In the genomic region with DNA sequence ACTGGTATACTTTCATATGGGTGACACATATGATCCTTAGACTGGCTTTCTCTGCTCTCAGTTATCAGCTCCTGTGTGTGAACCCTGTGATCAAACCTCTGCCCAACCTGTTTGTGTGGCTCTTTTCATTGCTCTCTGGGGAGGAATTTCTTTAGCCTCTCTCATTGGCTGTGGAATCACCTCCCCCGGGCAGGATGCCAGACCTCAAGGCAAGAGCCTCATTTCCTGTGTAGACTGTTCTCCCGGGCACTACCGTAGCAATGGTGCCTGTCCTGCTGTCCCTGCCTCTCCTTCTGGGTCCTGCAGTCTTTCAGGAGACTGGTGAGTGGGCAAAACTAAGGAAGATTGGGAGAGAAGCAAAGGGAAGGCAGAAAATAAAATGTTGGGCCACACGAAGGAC, we compare ENCODE assay signal across 24 mouse cellular contexts. TPM values are rescaled to one million over a fixed set of nuclear protein-coding genes. Genes with fewer than 3 reads are reported as not detected.
DNase-seq lines count a peak whose midpoint lies in the region; ATAC-seq and TF ChIP-seq lines count a peak whose summit lies in the region.
"Had no signal": no experiment of that assay in that cellular context is flagged by ENCODE, and none has a peak within 500 bp of the region (broad histone marks: within the 10 kb centered on the region; RNA-seq: fewer than 3 reads in every experiment).

A gene (plus strand): TSS at position 221 of the 400 bp plus-strand sequence.

- no peak for TF ChIP-seq CTCF in lung, postnatal 0 days (IDR thresholded peaks at IDR 0.05)
- no peak for TF ChIP-seq CTCF in stomach, postnatal 0 days (IDR thresholded peaks at IDR 0.05; ENCODE audit: low read depth)

- H3K36me3 ChIP-seq in kidney, embryonic 16.5 days (ENCODE audit: insufficient read depth, low read length): no peaks in the 10 kb centered on the region
- H3K36me3 ChIP-seq in lung, postnatal 0 days (ENCODE audit: insufficient read depth, low read length): no peaks in the 10 kb centered on the region
- H3K36me3 ChIP-seq in stomach, postnatal 0 days (ENCODE audit: control insufficient read depth, insufficient read depth, low read length): no peaks in the 10 kb centered on the region
- no peaks in the 10 kb centered on the region for H3K36me3 ChIP-seq in intestine, embryonic 16.5 days (ENCODE audit: control insufficient read depth, insufficient read depth, low read length)
- H3K36me3 ChIP-seq: embryonic facial prominence, embryonic 12.5 days; heart, embryonic 12.5 days; hindbrain, embryonic 15.5 days; midbrain, embryonic 15.5 days had no signal

- intact Hi-C loops in heart, postnatal 25 days (cut with DNase I): no loop called here

- no peaks in the 10 kb centered on the region for H3K9me3 ChIP-seq in kidney, embryonic 16.5 days (ENCODE audit: low read length)
- H3K9me3 ChIP-seq in lung, postnatal 0 days (ENCODE audit: low read length): no peaks in the 10 kb centered on the region
- no peaks in the 10 kb centered on the region for H3K9me3 ChIP-seq in stomach, postnatal 0 days (ENCODE audit: control insufficient read depth, low read length)
- H3K9me3 ChIP-seq in intestine, embryonic 16.5 days (ENCODE audit: control insufficient read depth, low read length): no peaks in the 10 kb centered on the region
- H3K9me3 ChIP-seq: embryonic facial prominence, embryonic 12.5 days; heart, embryonic 12.5 days; hindbrain, embryonic 15.5 days; megakaryocyte, embryonic 14.5 days; midbrain, embryonic 15.5 days had no signal

- H3K27me3 ChIP-seq in kidney, embryonic 16.5 days (ENCODE audit: insufficient read depth, low read length): no peaks in the 10 kb centered on the region; the same call in 1 of the 2 replicates
- no peaks in the 10 kb centered on the region for H3K27me3 ChIP-seq in lung, postnatal 0 days (replicated peaks; ENCODE audit: insufficient read depth, low read length)
- no peaks in the 10 kb centered on the region for H3K27me3 ChIP-seq in stomach, postnatal 0 days (ENCODE audit: control insufficient read depth, insufficient read depth, low read length)
- H3K27me3 ChIP-seq in intestine, embryonic 16.5 days (replicated peaks; ENCODE audit: control insufficient read depth, insufficient read depth, low read length): no peaks in the 10 kb centered on the region
- H3K27me3 ChIP-seq: embryonic facial prominence, embryonic 12.5 days; heart, embryonic 12.5 days; hindbrain, embryonic 15.5 days; megakaryocyte, embryonic 14.5 days; midbrain, embryonic 15.5 days had no signal

- H3K4me3 ChIP-seq in kidney, embryonic 16.5 days (ENCODE audit: low read length): no peak within 1 kb of the TSS
- H3K4me3 ChIP-seq in lung, postnatal 0 days (ENCODE audit: low read depth, low read length): no peak within 1 kb of the TSS
- no peak within 1 kb of the TSS for H3K4me3 ChIP-seq in stomach, postnatal 0 days (ENCODE audit: low read depth, low read length)
- no peak within 1 kb of the TSS for H3K4me3 ChIP-seq in intestine, embryonic 16.5 days (ENCODE audit: low read length)
- H3K4me3 ChIP-seq: embryonic facial prominence, embryonic 12.5 days; gastrocnemius, adult 2 months; heart, embryonic 12.5 days; hindbrain, embryonic 15.5 days; megakaryocyte, embryonic 14.5 days; midbrain, embryonic 15.5 days had no signal

- no peak within 1 kb of the TSS for H3K27ac ChIP-seq in kidney, embryonic 16.5 days (ENCODE audit: low read length)
- no peak within 1 kb of the TSS for H3K27ac ChIP-seq in lung, postnatal 0 days (ENCODE audit: low read length)
- H3K27ac ChIP-seq in stomach, postnatal 0 days (replicated peaks): no peak within 1 kb of the TSS
- H3K27ac ChIP-seq in intestine, embryonic 16.5 days (ENCODE audit: low read length): no peak within 1 kb of the TSS
- H3K27ac ChIP-seq: embryonic facial prominence, embryonic 12.5 days; gastrocnemius, adult 2 months; hindbrain, embryonic 15.5 days; liver, embryonic 14.5 days; midbrain, embryonic 15.5 days had no signal

- DNase-seq in kidney, adult 18-20 months: peak; percentile 63
- DNase-seq in lung, postnatal 36 days: peak; percentile 26
- no peak for DNase-seq in lung, postnatal 0 days (ENCODE audit: low spot score)
- peak; percentile 52 to 82 for DNase-seq in kidney, adult 8-10 months
- DNase-seq in stomach, postnatal 0 days (ENCODE audit: low spot score): peak; percentile 34
- DNase-seq in heart, postnatal 25 days (ENCODE audit: low spot score): no peak
- DNase-seq: cerebellum, adult 18-20 months; gastrocnemius, adult 2 months; heart, postnatal 36 days; left cerebral cortex, postnatal 4 days had no signal

- H3K9ac ChIP-seq in kidney, embryonic 16.5 days (replicated peaks; ENCODE audit: low read length): no peak within 1 kb of the TSS
- no peak within 1 kb of the TSS for H3K9ac ChIP-seq in lung, postnatal 0 days (replicated peaks; ENCODE audit: low read depth)
- no peak within 1 kb of the TSS for H3K9ac ChIP-seq in stomach, postnatal 0 days (ENCODE audit: low read length)
- no peak within 1 kb of the TSS for H3K9ac ChIP-seq in intestine, embryonic 16.5 days (ENCODE audit: low read depth, low read length)
- H3K9ac ChIP-seq: embryonic facial prominence, embryonic 12.5 days; heart, embryonic 12.5 days; hindbrain, embryonic 15.5 days; liver, embryonic 14.5 days; midbrain, embryonic 15.5 days had no signal

- ATAC-seq in kidney, embryonic 16.5 days (ENCODE audit: low FRiP score, low TSS enrichment): no peak
- no peak for ATAC-seq in lung, postnatal 0 days
- 0 out of 2 replicates have a peak, but pooled peaks have one; percentile 40 for ATAC-seq in stomach, postnatal 0 days (ENCODE audit: low FRiP score, low TSS enrichment)
- no peak for ATAC-seq in intestine, embryonic 16.5 days
- ATAC-seq: activated CD4-positive, CD25-positive, alpha-beta regulatory T cell, adult 4 months; forebrain, embryonic 16.5 days; midbrain, embryonic 15.5 days; Patski had no signal

- H3K4me2 ChIP-seq in kidney, embryonic 16.5 days (replicated peaks; ENCODE audit: low read depth, low read length): no peak within 1 kb of the TSS
- H3K4me2 ChIP-seq in lung, postnatal 0 days (replicated peaks; ENCODE audit: low read depth, low read length): no peak within 1 kb of the TSS
- no peak within 1 kb of the TSS for H3K4me2 ChIP-seq in stomach, postnatal 0 days (replicated peaks; ENCODE audit: low read depth)
- H3K4me2 ChIP-seq in intestine, embryonic 16.5 days (ENCODE audit: low read depth, low read length): no peak within 1 kb of the TSS
- H3K4me2 ChIP-seq: embryonic facial prominence, embryonic 12.5 days; heart, embryonic 12.5 days; hindbrain, embryonic 15.5 days; midbrain, embryonic 15.5 days had no signal

- TF ChIP-seq EP300 in lung, postnatal 0 days (IDR thresholded peaks at IDR 0.05): no peak
- TF ChIP-seq EP300 in stomach, postnatal 0 days (optimal IDR thresholded peaks at IDR 0.05): no peak

- H3K4me1 ChIP-seq in kidney, embryonic 16.5 days (ENCODE audit: insufficient read depth, low read length): no peaks in the 10 kb centered on the region
- no peaks in the 10 kb centered on the region for H3K4me1 ChIP-seq in lung, postnatal 0 days (ENCODE audit: insufficient read depth, low read depth, low read length)
- H3K4me1 ChIP-seq in stomach, postnatal 0 days (replicated peaks; ENCODE audit: control insufficient read depth, insufficient read depth): no peaks in the 10 kb centered on the region
- H3K4me1 ChIP-seq in intestine, embryonic 16.5 days (ENCODE audit: control insufficient read depth, insufficient read depth, low read length): no peaks in the 10 kb centered on the region; the same call in 1 of the 2 replicates
- H3K4me1 ChIP-seq: embryonic facial prominence, embryonic 12.5 days; heart, embryonic 12.5 days; hindbrain, embryonic 15.5 days; megakaryocyte, embryonic 14.5 days; midbrain, embryonic 15.5 days had no signal

- WGBS in kidney, embryonic 16.5 days: 64% methylated on average over 4 of the region's 4 CpGs
- WGBS in lung, postnatal 0 days: 49% methylated on average over 4 of the region's 4 CpGs
- 53% methylated on average over 4 of the region's 4 CpGs for WGBS in stomach, postnatal 0 days
- WGBS in intestine, embryonic 16.5 days: 65% methylated on average over 4 of the region's 4 CpGs

RNA-seq across cellular contexts. Expression of the gene that starts here (rescaled TPM):
- not detected in 2 replicates for polyA plus RNA-seq in kidney, embryonic 16.5 days (2015; fragmentation: Nextera tagmentation; extraction: Ambion mirVana)
- polyA plus RNA-seq in lung, postnatal 0 days (2015; fragmentation: Nextera tagmentation; extraction: Ambion mirVana): 0.20 and 0.82 TPM in 2 replicates
- polyA plus RNA-seq in stomach, postnatal 0 days (2015; fragmentation: Nextera tagmentation; extraction: Ambion mirVana): 1.1 and 1.5 TPM in 2 replicates
- polyA plus RNA-seq in intestine, embryonic 16.5 days (2015; fragmentation: Nextera tagmentation; extraction: Ambion mirVana): 0.34 and 0.37 TPM in 2 replicates
- not detected for total RNA-seq in heart, postnatal 25 days (2021)
- total RNA-seq: gastrocnemius, adult 2 months; granulocyte monocyte progenitor cell, adult 5-6 weeks; heart, postnatal 36 days; layer of hippocampus, postnatal 25 days; left cerebral cortex, postnatal 4 days; neutrophil, adult 5-6 weeks had no signal
- polyA plus RNA-seq: embryonic facial prominence, embryonic 12.5 days; forebrain, embryonic 16.5 days; heart, embryonic 12.5 days; hindbrain, embryonic 15.5 days; midbrain, embryonic 15.5 days; Patski had no signal

Comparison
In these comparisons a context has a peak if more than half of its experiments do, and no peak if none do; other contexts are left out.
1. DNase-seq: peak in kidney, adult 18-20 months (single experiment), lung, postnatal 36 days (single experiment), kidney, adult 8-10 months (2 of 2) and stomach, postnatal 0 days (single experiment); none in lung, postnatal 0 days (single experiment) and heart, postnatal 25 days (single experiment).